Mouse (Mus musculus): ENCODE measurements around the gene Cry2. TPM values are rescaled to one million over a fixed set of nuclear protein-coding genes. Genes with fewer than 3 reads are reported as not detected.

Cry2 gene
- polyA plus RNA-seq, 1 experiment: 22.0 TPM

GRCm38 (mm10) chr2:92391703-92392317, 42.0 kb downstream of the Cry2 start:
- no peaks in the 10 kb centered on the region for H3K27me3 ChIP-seq (ENCODE audit: control insufficient read depth, insufficient read depth, low read length)
- no peaks in the 10 kb centered on the region for H3K36me3 ChIP-seq (ENCODE audit: control insufficient read depth, insufficient read depth, low read length)
- H3K27ac ChIP-seq (ENCODE audit: control insufficient read depth, insufficient read depth, low read depth, low read length): no peak overlapping the region
- peak overlapping the region; percentile 49 for H3K4me3 ChIP-seq (ENCODE audit: control insufficient read depth, low read depth, low read length)
- no peak for TF ChIP-seq POLR2A (IDR thresholded peaks at IDR 0.05; ENCODE audit: control insufficient read depth, low read depth, low read length)
- H3K4me1 ChIP-seq (ENCODE audit: control insufficient read depth, insufficient read depth, low read length): peaks cover 23% of the 10 kb centered on the region

GRCm38 (mm10) chr2:92391116-92391515, 42.7 kb downstream of the Cry2 start:
- Histone ChIP-seq H3K4me1 (ENCODE audit: control insufficient read depth, insufficient read depth, low read length) (peaks cover 23% of the 10 kb centered on the region), H3K36me3 (ENCODE audit: control insufficient read depth, insufficient read depth, low read length) (no peaks in the 10 kb centered on the region), H3K4me3 (ENCODE audit: control insufficient read depth, low read depth, low read length) (peak overlapping the region; percentile 49), H3K27ac (ENCODE audit: control insufficient read depth, insufficient read depth, low read depth, low read length) (no peak overlapping the region), H3K27me3 (ENCODE audit: control insufficient read depth, insufficient read depth, low read length) (no peaks in the 10 kb centered on the region)
- TF ChIP-seq CTCF (IDR thresholded peaks at IDR 0.05; ENCODE audit: control insufficient read depth, insufficient read depth, insufficient replicate concordance, low read depth, low read length): no peak
- TF ChIP-seq POLR2A (IDR thresholded peaks at IDR 0.05; ENCODE audit: control insufficient read depth, low read depth, low read length): no peak

- Histone ChIP-seq H3K27ac (ENCODE audit: control insufficient read depth, insufficient read depth, low read depth, low read length) (no peak overlapping the region), H3K36me3 (ENCODE audit: control insufficient read depth, insufficient read depth, low read length) (no peaks in the 10 kb centered on the region), H3K27me3 (ENCODE audit: control insufficient read depth, insufficient read depth, low read length) (no peaks in the 10 kb centered on the region), H3K4me1 (ENCODE audit: control insufficient read depth, insufficient read depth, low read length) (peaks cover 23% of the 10 kb centered on the region), H3K4me3 (ENCODE audit: control insufficient read depth, low read depth, low read length) (peak overlapping the region; percentile 81)
- TF ChIP-seq POLR2A (IDR thresholded peaks at IDR 0.05; ENCODE audit: control insufficient read depth, low read depth, low read length): no peak
- no peak for TF ChIP-seq CTCF (IDR thresholded peaks at IDR 0.05; ENCODE audit: control insufficient read depth, insufficient read depth, insufficient replicate concordance, low read depth, low read length)
These were observed 43.5 kb downstream of the Cry2 start for GRCm38 (mm10) chr2:92390206-92390930.

- H3K27me3 ChIP-seq (ENCODE audit: control insufficient read depth, insufficient read depth, low read length): no peaks in the 10 kb centered on the region
- H3K27ac ChIP-seq (ENCODE audit: control insufficient read depth, insufficient read depth, low read depth, low read length): no peak overlapping the region
- H3K4me3 ChIP-seq (ENCODE audit: control insufficient read depth, low read depth, low read length): peak overlapping the region; percentile 81
- no peaks in the 10 kb centered on the region for H3K36me3 ChIP-seq (ENCODE audit: control insufficient read depth, insufficient read depth, low read length)
- TF ChIP-seq CTCF (IDR thresholded peaks at IDR 0.05; ENCODE audit: control insufficient read depth, insufficient read depth, insufficient replicate concordance, low read depth, low read length) (no peak), POLR2A (IDR thresholded peaks at IDR 0.05; ENCODE audit: control insufficient read depth, low read depth, low read length) (no peak)
- peaks cover 23% of the 10 kb centered on the region for H3K4me1 ChIP-seq (ENCODE audit: control insufficient read depth, insufficient read depth, low read length)
These were observed 44.2 kb downstream of the Cry2 start for GRCm38 (mm10) chr2:92389645-92390044.

- TF ChIP-seq CTCF (IDR thresholded peaks at IDR 0.05; ENCODE audit: control insufficient read depth, insufficient read depth, insufficient replicate concordance, low read depth, low read length) (no peak), POLR2A (IDR thresholded peaks at IDR 0.05; ENCODE audit: control insufficient read depth, low read depth, low read length) (peak; percentile 21)
- peaks cover 23% of the 10 kb centered on the region for H3K4me1 ChIP-seq (ENCODE audit: control insufficient read depth, insufficient read depth, low read length)
- no peaks in the 10 kb centered on the region for H3K36me3 ChIP-seq (ENCODE audit: control insufficient read depth, insufficient read depth, low read length)
- H3K4me3 ChIP-seq (ENCODE audit: control insufficient read depth, low read depth, low read length): peak overlapping the region; percentile 81
- no peaks in the 10 kb centered on the region for H3K27me3 ChIP-seq (ENCODE audit: control insufficient read depth, insufficient read depth, low read length)
- H3K27ac ChIP-seq (ENCODE audit: control insufficient read depth, insufficient read depth, low read depth, low read length): no peak overlapping the region
These were observed 44.8 kb downstream of the Cry2 start for GRCm38 (mm10) chr2:92388891-92389641.

- TF ChIP-seq POLR2A (IDR thresholded peaks at IDR 0.05; ENCODE audit: control insufficient read depth, low read depth, low read length): peak; percentile 61; the same call in 1 of the 2 replicates
- TF ChIP-seq CTCF (IDR thresholded peaks at IDR 0.05; ENCODE audit: control insufficient read depth, insufficient read depth, insufficient replicate concordance, low read depth, low read length): no peak
- Histone ChIP-seq H3K4me1 (ENCODE audit: control insufficient read depth, insufficient read depth, low read length) (peaks cover 23% of the 10 kb centered on the region), H3K27ac (ENCODE audit: control insufficient read depth, insufficient read depth, low read depth, low read length) (no peak overlapping the region), H3K27me3 (ENCODE audit: control insufficient read depth, insufficient read depth, low read length) (no peaks in the 10 kb centered on the region), H3K4me3 (ENCODE audit: control insufficient read depth, low read depth, low read length) (peak overlapping the region; percentile 81), H3K36me3 (ENCODE audit: control insufficient read depth, insufficient read depth, low read length) (no peaks in the 10 kb centered on the region)
These were observed 45.7 kb downstream of the Cry2 start for GRCm38 (mm10) chr2:92388081-92388517.

GRCm38 (mm10) chr2:92387646-92388045, 46.2 kb downstream of the Cry2 start:
- Histone ChIP-seq H3K4me3 (ENCODE audit: control insufficient read depth, low read depth, low read length) (peak overlapping the region; percentile 0), H3K4me1 (ENCODE audit: control insufficient read depth, insufficient read depth, low read length) (peaks cover 22% of the 10 kb centered on the region)

More at GRCm38 (mm10) chr2:92387646-92388045, 46.2 kb downstream of the Cry2 start:
- Histone ChIP-seq H3K27me3 (ENCODE audit: control insufficient read depth, insufficient read depth, low read length) (no peaks in the 10 kb centered on the region), H3K27ac (ENCODE audit: control insufficient read depth, insufficient read depth, low read depth, low read length) (no peak overlapping the region), H3K36me3 (ENCODE audit: control insufficient read depth, insufficient read depth, low read length) (no peaks in the 10 kb centered on the region)
- TF ChIP-seq CTCF (IDR thresholded peaks at IDR 0.05; ENCODE audit: control insufficient read depth, insufficient read depth, insufficient replicate concordance, low read depth, low read length) (no peak), POLR2A (IDR thresholded peaks at IDR 0.05; ENCODE audit: control insufficient read depth, low read depth, low read length) (no peak)

Data from testis, adult 2 months (tissue).